Mouse (Mus musculus) cerebellum, adult 2 months (tissue): Measurements from ENCODE around the gene Nrg3. TPM values are rescaled to one million over a fixed set of nuclear protein-coding genes. Genes with fewer than 3 reads are reported as not detected.

Experiments
- DNase-seq, 2 experiments: peaks; one replicate each; pipeline ENCODE4 v3.0.0; 2021
- H3K27ac ChIP-seq: fragments of 200-500 bp; 2 replicates; pipeline ENCODE4 v1.5.1; 2012; ENCODE audit warnings: low read length, control low read depth, inconsistent platforms; ENCODE audit not compliant: insufficient read depth
- H3K27me3 ChIP-seq: fragments of 200-500 bp; 2 replicates; pipeline ENCODE4 v1.6.1; 2012; ENCODE audit warnings: inconsistent platforms, mild to moderate bottlenecking, low read length, moderate library complexity; ENCODE audit not compliant: control insufficient read depth, insufficient read depth
- H3K4me1 ChIP-seq: fragments of 200-500 bp; 2 replicates; pipeline ENCODE4 v1.6.1; 2011; ENCODE audit warnings: low read length; ENCODE audit not compliant: control insufficient read depth, insufficient read depth
- H3K4me3 ChIP-seq: fragments of 200-500 bp; replicated peaks from 2 replicates; pipeline ENCODE3; 2011; ENCODE audit warnings: mild to moderate bottlenecking, low read depth, low read length, control low read depth; ENCODE audit not compliant: insufficient read depth
- CTCF ChIP-seq: fragments of 200-500 bp; IDR thresholded peaks from 2 replicates; pipeline ENCODE4 v1.5.1; 2011; ENCODE audit warnings: low read depth, mild to moderate bottlenecking, control low read depth, low read length, moderate library complexity, borderline replicate concordance; ENCODE audit not compliant: insufficient read depth
- POLR2A ChIP-seq: fragments of 200-500 bp; IDR thresholded peaks from 2 replicates; pipeline ENCODE4 v1.6.1; 2011; ENCODE audit warnings: low read length, control low read depth, borderline replicate concordance; ENCODE audit not compliant: insufficient read depth
- WGBS: fragments of 180-500 bp; shearing (Covaris S2); methylation state at CpG from one replicate; pipeline ENCODE4 v1.1.7; 2018; 5-methylcytosine and 5-hydroxymethylcytosine counted together
- polyA plus RNA-seq: library from polyadenylated mRNA; depleted of rRNA; stranded (reverse); fragments of >200 nt; gene quantifications from 2 replicates; pipeline ENCODE4 v1.2.3, GENCODE M21; 2012

Nrg3 gene
- polyA plus RNA-seq, 1 experiment = 14.6 TPM

- 16% methylated on average over 1 of the region's 1 CpGs for WGBS
- no peaks in the 10 kb centered on the region for H3K4me1 ChIP-seq
- TF ChIP-seq POLR2A = no peak
- TF ChIP-seq CTCF = no peak
- peak in 1 of 2 experiments; percentile 7 for DNase-seq
- H3K27ac ChIP-seq = no peak overlapping the region
- no peaks in the 10 kb centered on the region for H3K27me3 ChIP-seq
- no peak overlapping the region for H3K4me3 ChIP-seq
Measured at GRCm38 (mm10) chr14:39079461-39079860, 393.4 kb downstream of the Nrg3 start.

DNA sequence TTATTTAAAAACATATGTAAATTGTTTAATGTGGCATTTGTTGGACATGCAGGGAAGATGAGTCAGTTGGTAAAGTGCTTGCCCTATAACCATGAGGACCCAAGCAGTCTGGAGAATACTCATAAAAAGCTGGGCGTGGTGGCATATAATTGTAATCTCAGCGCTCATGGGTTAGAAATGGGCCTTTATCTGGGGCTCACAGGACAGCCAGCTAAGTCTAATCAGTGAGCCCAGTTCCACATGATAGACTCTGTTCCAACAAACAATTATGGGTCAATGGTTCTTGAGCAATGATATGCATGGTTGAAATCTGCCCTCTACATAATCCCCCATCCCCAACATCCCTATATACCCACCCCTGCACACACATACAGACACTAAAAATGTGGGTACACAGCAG lies 421.3 kb downstream of the Nrg3 start:
- 99% methylated on average over 2 of the region's 2 CpGs for WGBS
- no peak overlapping the region for H3K4me3 ChIP-seq
- no peaks in the 10 kb centered on the region for H3K27me3 ChIP-seq
- no peaks in the 10 kb centered on the region for H3K4me1 ChIP-seq
- DNase-seq = no peak
- TF ChIP-seq CTCF = no peak
- no peak for TF ChIP-seq POLR2A
- H3K27ac ChIP-seq = no peak overlapping the region

DNA sequence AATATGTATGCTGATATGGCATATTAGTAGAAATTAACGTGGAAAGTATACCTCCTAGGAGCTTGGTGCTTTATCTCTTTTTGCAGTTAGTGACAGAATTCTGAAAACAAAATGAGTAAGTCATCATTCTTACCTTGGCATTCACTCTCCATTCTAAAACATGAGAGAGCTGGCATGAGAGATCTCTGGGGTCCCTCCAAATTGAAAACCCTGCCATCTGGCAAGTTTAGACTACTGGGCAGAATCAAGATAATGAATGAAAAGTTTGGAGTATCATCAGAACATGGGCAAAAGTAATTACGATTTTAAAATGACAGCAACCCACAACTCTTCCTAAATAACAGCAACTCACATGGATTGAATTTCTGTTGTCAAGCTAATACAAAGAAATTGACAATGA lies 423.9 kb downstream of the Nrg3 start:
- no peak for TF ChIP-seq POLR2A
- TF ChIP-seq CTCF = no peak
- no peak overlapping the region for H3K27ac ChIP-seq
- H3K4me1 ChIP-seq = peaks cover under 1% of the 10 kb centered on the region; the same call in 1 of the 2 replicates
- 28% methylated on average over 2 of the region's 2 CpGs for WGBS
- no peak overlapping the region for H3K4me3 ChIP-seq
- H3K27me3 ChIP-seq = no peaks in the 10 kb centered on the region
- DNase-seq = no peak

DNA sequence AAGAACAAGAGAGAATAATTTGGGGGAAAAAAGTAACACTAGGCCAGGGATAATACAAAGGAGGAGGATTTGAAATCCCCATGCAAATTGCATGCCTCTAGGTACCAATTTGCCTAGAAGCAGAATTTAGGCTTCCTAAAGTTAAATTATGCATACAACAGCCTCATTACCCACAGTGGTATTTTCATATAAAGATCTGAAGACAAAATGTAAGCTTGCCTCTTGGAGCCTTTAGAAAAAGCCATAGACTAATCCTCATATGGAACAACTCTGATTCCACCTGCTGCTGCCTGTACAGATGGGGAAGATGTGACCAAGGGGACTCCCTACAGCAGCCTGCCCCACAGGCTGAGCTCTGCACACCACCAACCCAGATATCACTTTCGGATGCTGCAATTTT lies 428.6 kb downstream of the Nrg3 start:
- WGBS = 96% methylated on average over 1 of the region's 1 CpGs
- Histone ChIP-seq H3K4me1 (peaks cover 5% of the 10 kb centered on the region), H3K27me3 (no peaks in the 10 kb centered on the region; the same call in 1 of the 2 replicates), H3K27ac (no peak overlapping the region), H3K4me3 (no peak overlapping the region)
- TF ChIP-seq POLR2A = no peak
- no peak for TF ChIP-seq CTCF
- DNase-seq = no peak

- DNase-seq = peak; percentile 25 to 50
- H3K4me1 ChIP-seq = peaks cover 5% of the 10 kb centered on the region
- H3K27ac ChIP-seq = no peak overlapping the region
- H3K4me3 ChIP-seq = no peak overlapping the region
- 9% methylated on average over 3 of the region's 3 CpGs for WGBS
- TF ChIP-seq POLR2A = no peak
- no peak for TF ChIP-seq CTCF
- H3K27me3 ChIP-seq = no peaks in the 10 kb centered on the region; the same call in 1 of the 2 replicates
Measured at GRCm38 (mm10) chr14:39043793-39044192, 429.1 kb downstream of the Nrg3 start.

DNA sequence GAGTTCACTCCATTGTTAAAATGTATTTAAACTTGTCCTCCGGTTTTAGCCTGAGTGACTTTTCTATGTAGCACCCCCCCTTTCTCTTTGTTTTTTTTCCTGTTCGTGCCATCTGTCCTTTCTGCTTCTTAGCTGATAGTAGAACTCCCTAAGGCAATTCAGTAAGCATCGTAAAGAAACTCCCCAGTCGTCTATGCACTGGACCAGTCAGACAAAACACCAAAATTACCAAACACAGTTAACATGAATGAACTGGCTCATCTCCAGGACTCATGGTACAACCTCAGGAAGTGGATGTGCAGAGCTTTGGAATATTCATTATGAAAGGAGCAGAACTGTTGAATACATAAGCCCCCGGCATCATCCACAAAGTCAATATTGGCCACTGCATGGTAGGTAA lies 429.5 kb downstream of the Nrg3 start:
- Histone ChIP-seq H3K27me3 (no peaks in the 10 kb centered on the region; the same call in 1 of the 2 replicates), H3K27ac (no peak overlapping the region), H3K4me3 (no peak overlapping the region), H3K4me1 (peaks cover 5% of the 10 kb centered on the region)
- WGBS = 22% methylated on average over 5 of the region's 5 CpGs
- no peak for TF ChIP-seq POLR2A
- TF ChIP-seq CTCF = no peak
- DNase-seq = no peak

- TF ChIP-seq POLR2A (no peak), CTCF (no peak)
- no peak overlapping the region for H3K27ac ChIP-seq
- H3K4me1 ChIP-seq = peaks cover 7% of the 10 kb centered on the region
- H3K27me3 ChIP-seq = no peaks in the 10 kb centered on the region; the same call in 1 of the 2 replicates
- no peak overlapping the region for H3K4me3 ChIP-seq
- 8% methylated on average over 1 of the region's 1 CpGs for WGBS
- peak; percentile 40 to 72 for DNase-seq
Measured at GRCm38 (mm10) chr14:39039046-39039445, 433.8 kb downstream of the Nrg3 start.

DNA sequence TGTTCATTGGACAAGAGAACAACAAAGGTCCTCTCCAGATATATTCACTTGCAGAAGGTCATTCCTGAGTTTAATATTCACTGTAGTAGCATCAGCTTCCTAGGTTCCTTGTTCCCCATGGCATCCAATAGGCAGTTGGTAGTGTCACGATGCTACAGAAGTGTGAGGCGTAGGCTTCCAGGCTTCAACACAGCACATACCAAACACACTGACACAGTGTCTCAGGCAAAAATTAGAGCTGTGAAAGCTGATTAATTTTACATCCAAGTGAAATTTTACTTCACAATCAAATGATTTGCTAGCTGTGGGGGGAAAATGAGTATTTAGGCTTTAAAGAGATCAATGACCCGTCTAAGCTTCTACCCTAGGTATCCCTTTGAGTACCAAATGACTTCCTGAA lies 438.4 kb downstream of the Nrg3 start:
- H3K4me3 ChIP-seq = no peak overlapping the region
- TF ChIP-seq POLR2A (no peak), CTCF (no peak)
- H3K27me3 ChIP-seq = no peaks in the 10 kb centered on the region
- no peak for DNase-seq
- WGBS = 88% methylated on average over 3 of the region's 3 CpGs
- no peak overlapping the region for H3K27ac ChIP-seq
- H3K4me1 ChIP-seq = peaks cover 3% of the 10 kb centered on the region; the same call in 1 of the 2 replicates
